In the genomic region with DNA sequence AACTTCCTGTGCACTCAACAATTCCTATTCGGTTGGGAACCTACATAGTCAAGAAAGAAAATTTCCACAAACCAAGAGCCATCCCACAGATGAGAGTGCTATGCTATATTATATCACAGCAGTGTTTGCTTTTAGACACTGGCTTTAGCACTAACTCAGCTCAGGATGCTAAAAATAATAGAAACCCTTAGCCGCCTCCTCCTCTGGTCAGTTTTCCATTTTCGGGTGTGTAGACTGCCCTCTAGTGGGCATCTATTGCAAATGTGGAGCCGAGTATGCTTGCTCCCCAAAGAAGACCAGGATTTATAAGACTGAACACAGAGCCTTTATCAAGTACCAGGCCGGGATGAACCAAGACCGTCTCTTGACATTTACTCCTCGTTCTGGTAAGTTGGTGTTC, we compare ENCODE assay signal across 8 mouse cellular contexts.
DNase-seq lines count a peak whose midpoint lies in the region; ATAC-seq and TF ChIP-seq lines count a peak whose summit lies in the region.

No protein-coding gene starts in this region.

- H3K4me1 ChIP-seq in forebrain, postnatal 0 days (ENCODE audit: insufficient read depth): no peaks in the 10 kb centered on the region

- H3K36me3 ChIP-seq in forebrain, postnatal 0 days (ENCODE audit: insufficient read depth): no peaks in the 10 kb centered on the region

- H3K4me2 ChIP-seq in forebrain, postnatal 0 days (ENCODE audit: low read depth): no peak overlapping the region

- no peaks in the 10 kb centered on the region for H3K9me3 ChIP-seq in forebrain, postnatal 0 days (ENCODE audit: low read length)

- no peak overlapping the region for H3K4me3 ChIP-seq in forebrain, postnatal 0 days (ENCODE audit: low read depth, low read length)

- no peak overlapping the region for H3K9ac ChIP-seq in forebrain, postnatal 0 days

- H3K27ac ChIP-seq in forebrain, postnatal 0 days (ENCODE audit: low read depth, low read length): no peak overlapping the region

- H3K27me3 ChIP-seq in forebrain, postnatal 0 days (ENCODE audit: insufficient read depth, low read length): no peaks in the 10 kb centered on the region

- peak; percentile 75 for ATAC-seq in forebrain, postnatal 0 days

- TF ChIP-seq CTCF in forebrain, postnatal 0 days (IDR thresholded peaks at IDR 0.05; ENCODE audit: low read depth): peak; percentile 83

- DNase-seq in heart, adult 18-20 months: peak; percentile 15 to 36
- DNase-seq in heart, postnatal 25 days (ENCODE audit: low spot score): no peak
- DNase-seq in c-Kit-positive CD71-negative TER-119-negative erythroid progenitor cells, embryonic 14.5 days (ENCODE audit: low read depth): peak; percentile 6
- DNase-seq in forebrain, postnatal 0 days: peak; percentile 84
- DNase-seq in kidney, postnatal 4 days: peak; percentile 44 to 54
- DNase-seq in lung, postnatal 14 days: peak; percentile 41
- peak; percentile 34 for DNase-seq in right cerebral cortex, postnatal 25 days
- no peak for DNase-seq in spleen, adult 18-20 months

- intact Hi-C loops in heart, postnatal 25 days (cut with DNase I): loop anchor here (10.0 kb wide), 1 partner anchor 481 kb away; no protein-coding TSS in a partner anchor

- WGBS in forebrain, postnatal 0 days: 33% methylated on average over 7 of the region's 7 CpGs

Comparison
In these comparisons a context has a peak if more than half of its experiments do, and no peak if none do; other contexts are left out.
1. DNase-seq: peak in heart, adult 18-20 months (2 of 2), c-Kit-positive CD71-negative TER-119-negative erythroid progenitor cells, embryonic 14.5 days (single experiment), forebrain, postnatal 0 days (single experiment), kidney, postnatal 4 days (2 of 2), lung, postnatal 14 days (single experiment) and right cerebral cortex, postnatal 25 days (single experiment); none in heart, postnatal 25 days (single experiment) and spleen, adult 18-20 months (0 of 2).